Mouse (Mus musculus) fibroblast of lung, adult 2 months (primary cell): ENCODE measurements around the gene Vmn1r85.
"Not testable (repeated sequence)": the region's sequence is repeated elsewhere in the genome, so short reads cannot be mapped to it uniquely, and the experiment has no call there.

ENCODE experiments used
- DNase-seq: peaks from one replicate; pipeline ENCODE4 v3.0.0-alpha.2; 2011; ENCODE audit warnings: low read depth

Vmn1r85 gene

DNA sequence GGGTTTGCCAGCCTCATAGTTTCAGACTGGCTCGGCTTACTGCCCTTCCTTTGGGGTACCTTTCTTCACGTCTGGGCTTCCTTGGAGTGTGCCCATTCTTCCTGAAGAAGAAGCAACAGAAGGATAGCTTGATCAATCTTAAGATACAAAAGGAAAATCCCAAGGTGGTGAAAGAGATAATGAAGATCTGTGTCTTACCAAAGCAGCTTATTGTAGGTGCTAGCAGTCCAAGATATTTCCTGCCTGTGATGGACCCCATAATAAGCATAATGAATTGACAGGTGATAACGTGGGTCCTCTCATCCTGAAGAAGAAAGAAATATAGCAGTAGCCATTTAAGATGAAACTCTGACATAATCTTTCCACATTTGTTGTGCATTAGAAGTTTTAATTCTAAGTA, at the start of gene Vmn1r85:
Vmn1r85 (minus strand) TSS at position 101 of the 400 bp plus-strand sequence.
- no peak for DNase-seq

DNA sequence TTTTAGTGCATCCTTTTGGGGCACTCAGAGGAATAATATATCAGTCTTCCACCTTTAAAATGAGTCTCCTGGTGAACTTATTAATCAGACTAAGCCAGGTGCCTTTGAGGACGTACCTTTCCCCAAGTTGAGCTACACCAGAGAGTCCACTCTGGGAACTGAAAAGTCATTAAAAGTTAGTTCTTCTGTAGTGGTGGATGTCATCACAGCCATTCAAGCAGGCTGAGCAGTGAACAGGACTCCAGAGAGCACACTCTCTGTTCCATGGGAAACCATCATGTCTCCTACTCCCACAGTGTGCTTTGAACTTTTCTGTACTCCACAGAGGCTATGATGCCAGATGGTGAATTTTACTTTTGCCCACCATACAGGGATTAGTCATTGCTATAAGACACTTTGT, 45.1 kb upstream of the Vmn1r85 start, which contains the start of gene Vmn1r87:
Vmn1r87 (minus strand) TSS at position 101 of the 400 bp plus-strand sequence.
- DNase-seq = no peak

DNA sequence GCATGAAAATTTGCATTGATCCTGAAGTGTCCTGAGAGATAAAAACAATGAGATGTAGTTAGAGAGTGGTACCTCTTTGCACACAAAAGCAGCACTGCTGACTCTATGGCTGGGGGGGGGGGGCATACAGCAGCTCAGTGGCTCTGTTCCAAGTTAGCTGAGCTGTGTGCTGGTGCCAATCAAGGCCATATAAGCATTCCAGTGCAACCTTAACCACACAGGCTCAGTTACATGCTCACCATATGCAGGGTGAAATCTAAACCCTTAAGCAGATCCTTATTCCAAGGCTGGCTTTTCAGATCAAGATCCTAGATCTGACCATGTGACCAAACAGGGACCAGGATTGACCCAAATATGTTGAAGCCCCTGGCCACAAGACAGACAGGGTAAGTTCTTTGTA, 42.4 kb upstream of the Vmn1r85 start:
- no peak for DNase-seq

DNA sequence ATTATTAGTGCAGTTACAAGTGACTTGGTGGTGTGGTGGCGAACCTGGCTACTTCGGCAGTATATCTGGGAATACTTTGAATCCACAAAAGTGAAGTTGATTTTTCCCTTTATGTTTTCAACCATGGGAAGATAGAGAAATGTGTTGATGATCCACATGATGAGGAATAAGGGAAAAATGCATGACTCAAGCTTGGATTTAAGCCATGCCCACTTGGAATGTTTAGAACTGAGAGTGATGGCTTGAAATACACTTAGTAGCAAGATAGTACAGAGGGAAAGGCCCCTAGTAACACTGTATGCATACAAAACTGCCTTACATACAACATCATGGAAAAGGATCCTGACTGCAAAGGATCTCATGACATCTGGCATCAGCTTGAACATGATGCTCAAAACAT, 36.9 kb upstream of the Vmn1r85 start:
- no peak for DNase-seq

DNA sequence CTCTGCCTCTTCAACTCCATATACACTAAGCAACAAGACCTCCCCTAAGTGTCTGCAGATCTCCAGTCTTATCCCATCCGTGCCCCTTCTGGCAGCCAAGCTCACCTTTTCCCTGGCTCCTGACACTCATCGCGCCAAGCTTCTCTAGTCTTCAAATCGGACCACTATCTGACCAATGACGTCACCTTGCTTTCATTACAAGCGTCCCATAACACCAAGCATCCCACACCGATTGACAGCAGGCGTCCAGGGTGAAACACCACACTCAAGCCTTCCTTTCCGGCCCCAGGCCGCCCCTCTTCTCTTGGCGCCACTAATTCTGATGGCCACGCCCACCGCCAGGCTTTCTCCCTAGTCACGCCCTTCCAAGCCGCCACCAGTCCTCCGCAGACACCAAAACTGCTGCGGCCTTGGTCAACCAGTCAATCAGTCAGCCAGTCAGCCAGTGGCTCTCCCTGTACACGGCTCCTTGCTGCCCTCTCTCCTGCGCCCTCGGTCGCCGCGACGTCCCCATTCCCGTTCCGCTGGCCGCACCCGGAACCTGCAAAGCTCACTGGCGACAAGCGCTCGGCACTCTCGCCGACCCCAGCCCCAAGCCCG, 28.7 kb upstream of the Vmn1r85 start:
- not testable (repeated sequence) for DNase-seq

DNA sequence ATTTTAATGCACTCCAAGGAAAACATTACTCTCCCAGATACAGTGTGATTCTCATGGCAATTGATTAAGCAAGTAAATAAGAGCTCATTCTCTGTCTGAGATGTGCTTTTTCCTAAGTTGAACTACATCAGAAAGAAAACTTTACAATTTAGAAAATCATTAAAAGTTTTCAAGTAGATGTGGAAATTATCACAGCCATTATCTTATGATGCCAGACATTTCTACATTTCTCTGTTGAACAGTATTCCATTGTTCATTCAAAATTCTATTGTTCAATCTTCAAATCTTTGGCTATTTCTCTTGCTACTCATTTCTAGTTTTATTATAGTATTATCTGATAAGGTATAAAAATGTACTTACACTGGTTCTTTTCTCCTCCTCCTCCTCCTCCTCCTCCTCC, 24.8 kb upstream of the Vmn1r85 start, which contains the start of gene Vmn1r86:
Vmn1r86 (minus strand) TSS at position 101 of the 400 bp plus-strand sequence.
- no peak for DNase-seq

DNA sequence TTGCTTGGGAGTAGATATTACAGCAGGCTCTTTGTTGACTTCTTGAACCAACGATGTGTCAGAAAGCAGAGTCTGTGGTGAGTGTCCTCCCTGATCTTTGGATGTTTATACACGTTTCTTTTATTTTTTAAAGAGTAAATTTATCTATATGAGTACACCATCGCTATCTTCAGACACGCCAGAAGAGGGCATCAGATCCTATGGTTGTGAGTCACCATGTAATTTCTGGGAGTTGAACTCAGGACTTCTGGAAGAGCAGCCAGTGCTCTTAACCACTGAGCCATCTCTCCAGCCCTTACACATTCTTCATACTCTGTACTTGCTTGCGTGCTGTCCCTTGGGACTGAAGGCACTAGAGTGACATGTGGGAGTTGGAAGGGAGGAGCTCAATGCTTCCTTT, 22.7 kb downstream of the Vmn1r85 start:
- DNase-seq = no peak

DNA sequence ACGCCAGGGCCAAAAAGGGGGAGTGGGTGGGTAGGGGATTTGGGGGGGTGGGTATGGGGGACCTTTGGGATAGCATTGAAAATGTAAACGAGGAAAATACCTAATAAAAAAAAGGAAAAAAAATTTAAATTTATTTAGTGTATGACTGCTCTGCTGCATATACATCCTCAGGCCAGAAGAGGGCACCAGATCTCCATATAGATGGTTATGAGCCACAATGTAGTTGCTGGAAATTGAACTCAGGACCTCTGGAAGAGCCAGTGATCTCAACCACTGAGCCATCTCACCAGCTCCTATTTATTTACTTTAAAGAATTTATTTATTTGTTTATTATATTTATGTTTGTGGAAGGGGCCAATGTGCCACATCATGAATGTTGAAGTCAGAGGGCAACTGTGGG, 31.6 kb downstream of the Vmn1r85 start:
- not testable (repeated sequence) for DNase-seq

DNA sequence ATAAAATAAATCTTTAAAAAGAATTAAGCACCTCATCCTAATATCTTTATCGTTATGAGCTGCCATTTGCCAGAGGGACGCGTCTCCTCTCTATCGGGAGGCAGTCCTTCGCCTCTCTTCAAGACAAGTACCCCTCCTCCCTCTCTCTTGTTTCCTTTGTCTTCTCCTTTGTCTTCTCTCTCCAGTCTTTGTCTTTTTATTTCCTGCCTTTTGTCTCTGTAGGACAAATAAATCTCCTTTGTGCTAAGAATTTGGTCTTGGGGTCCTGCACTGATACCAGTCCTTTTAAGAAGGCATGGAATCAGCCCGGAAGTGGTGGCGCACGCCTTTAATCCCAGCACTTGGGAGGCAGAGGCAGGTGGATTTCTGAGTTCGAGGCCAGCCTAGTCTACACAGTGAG, 35.4 kb downstream of the Vmn1r85 start:
- DNase-seq = no peak

DNA sequence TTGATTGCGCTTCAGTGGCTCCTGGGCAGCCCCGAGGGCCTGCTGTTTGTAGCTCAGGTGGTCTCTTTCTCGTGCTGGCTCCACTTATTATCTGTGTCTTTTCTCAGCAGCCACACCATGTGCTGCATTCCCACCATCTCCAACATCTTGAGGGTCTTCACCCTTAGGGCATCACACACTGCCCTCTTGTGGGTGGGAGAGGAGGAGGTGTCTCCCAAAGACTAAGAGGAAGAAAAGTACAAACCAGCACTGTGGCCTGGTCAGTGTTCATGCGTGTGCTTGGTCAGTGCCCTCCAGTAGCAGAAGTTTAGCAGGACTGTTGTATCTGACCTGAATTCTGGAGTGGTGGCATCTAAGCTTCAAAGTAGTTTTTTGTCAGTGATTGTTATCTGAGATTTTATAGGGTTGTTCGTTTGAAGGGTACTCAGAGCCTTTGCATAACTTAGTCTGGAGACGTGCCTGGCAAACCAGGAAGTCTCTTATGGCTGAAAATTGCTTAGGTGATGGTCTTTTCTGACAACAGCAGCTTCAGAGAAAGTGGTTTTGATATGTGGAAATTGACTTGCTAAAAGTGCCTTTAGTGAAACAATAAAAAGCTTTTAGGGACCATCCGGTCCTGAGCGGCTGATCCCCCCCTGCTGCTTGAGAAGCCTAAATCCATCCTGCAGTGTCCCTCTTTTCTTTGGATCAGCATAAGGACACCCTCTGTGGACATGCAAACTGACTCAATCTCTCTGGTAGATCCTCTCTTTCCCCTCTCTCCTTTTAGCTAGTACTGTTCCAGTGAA, 37.9 kb downstream of the Vmn1r85 start:
- DNase-seq = no peak

DNA sequence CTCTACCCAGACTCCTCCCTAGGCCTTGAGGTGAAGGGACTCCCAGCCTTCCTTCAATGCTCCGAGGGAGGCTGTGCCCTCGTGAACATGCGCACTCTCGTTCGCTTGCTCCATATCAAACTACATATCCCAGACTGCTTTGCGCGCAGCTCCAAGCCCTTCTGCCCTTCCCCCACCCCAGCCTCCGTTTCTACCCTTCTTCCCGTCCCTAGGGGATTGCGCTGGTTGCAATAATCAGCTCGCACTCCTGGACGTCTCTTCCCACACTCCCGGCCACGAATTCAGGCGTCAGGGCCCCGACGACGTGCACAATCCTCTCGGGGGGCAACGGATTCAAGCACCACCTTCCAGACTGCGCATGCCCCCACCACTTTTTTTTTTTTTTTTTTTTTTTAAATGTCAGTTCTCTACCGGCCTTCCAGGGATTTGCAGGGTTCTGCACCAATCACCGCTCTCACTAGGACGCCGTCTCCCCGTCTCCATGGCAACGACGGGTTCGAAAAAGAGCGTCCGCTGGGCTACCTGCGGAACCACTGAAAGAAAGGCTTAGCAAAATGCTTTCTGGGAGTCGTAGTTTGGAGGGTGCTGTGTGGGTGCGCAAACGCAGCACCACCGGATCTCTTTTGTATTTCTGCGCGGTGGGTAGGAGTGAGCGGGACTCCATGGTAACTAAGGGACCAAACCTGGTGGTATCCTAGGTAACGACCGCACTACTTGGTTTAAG, 40.5 kb downstream of the Vmn1r85 start, which contains the start of gene Mzf1:
Mzf1 (minus strand) TSS at position 478 of the 724 bp plus-strand sequence.
- peak; percentile 82 for DNase-seq

DNA sequence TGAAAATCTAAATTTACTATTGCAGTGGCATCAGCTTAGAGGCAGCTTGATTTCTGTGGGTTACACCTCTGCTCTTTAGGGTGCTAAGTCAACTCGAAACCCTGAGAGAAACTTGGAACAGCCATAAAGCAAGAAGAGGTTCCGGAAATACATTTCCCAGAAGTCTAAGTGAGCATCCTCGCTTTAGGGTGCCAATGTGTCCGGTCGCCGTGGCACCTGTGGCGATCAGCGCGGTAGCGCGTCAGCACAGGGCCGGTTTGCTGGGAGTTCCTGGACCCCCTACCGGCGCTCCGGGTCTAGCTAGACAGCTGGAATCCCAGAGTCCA, 41.0 kb downstream of the Vmn1r85 start:
- no peak for DNase-seq

DNA sequence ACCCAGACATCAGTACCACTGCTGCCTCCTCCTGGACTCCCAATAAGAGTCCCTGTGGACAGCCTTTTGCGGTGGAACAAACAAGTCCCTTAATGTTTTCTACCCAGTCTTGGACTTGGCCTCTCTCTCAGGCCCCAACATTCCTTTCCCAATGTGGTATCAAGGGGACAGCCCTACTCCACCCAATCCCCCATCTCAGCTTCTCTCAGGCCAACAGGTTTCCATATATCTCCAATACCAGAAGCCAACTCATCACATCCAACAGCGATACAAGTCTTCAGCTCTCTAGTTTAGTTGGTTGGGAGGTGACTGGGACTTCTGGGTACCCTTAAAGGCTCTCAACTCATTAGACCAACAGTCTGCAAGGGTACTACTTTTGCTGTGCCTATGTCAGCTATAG, 41.5 kb downstream of the Vmn1r85 start:
- no peak for DNase-seq

DNA sequence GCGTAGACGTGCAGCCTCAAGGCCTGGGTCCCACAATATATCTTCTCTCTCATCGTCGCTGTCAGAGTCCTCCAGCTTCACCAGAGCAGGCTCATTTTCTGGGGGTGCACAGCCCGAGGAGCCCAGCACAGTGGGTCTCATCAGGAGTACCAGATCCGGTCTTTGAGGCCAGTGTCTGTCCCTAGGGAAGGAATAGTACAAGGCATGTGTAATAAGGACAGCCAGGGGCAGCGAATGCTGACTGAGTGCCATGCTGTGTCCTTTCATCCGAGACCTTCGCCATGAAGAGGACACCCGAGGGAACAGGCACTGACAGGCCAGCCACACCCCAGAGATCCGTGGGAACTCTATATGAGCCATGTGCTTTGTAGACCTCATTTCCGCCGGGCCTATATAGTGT, 42.0 kb downstream of the Vmn1r85 start:
- DNase-seq = no peak

DNA sequence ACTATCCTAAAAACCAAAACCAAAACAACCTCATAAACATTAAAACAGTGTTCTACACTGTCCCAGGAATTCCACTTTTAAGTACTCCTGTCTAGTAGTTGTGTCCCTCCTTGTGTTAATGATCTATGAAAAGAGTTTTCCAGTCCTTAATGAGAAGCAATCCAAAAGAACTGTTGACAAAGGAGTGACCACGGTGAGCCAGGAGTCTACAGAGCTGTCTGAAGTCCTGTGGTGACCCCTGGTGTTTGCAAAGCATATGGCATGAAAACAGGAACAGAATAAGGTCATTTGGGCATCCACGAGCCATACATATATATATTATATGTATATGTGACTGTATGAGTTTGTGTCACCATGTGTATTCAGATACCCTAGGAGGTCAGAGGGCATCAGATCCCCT, 48.9 kb downstream of the Vmn1r85 start:
- no peak for DNase-seq

DNA sequence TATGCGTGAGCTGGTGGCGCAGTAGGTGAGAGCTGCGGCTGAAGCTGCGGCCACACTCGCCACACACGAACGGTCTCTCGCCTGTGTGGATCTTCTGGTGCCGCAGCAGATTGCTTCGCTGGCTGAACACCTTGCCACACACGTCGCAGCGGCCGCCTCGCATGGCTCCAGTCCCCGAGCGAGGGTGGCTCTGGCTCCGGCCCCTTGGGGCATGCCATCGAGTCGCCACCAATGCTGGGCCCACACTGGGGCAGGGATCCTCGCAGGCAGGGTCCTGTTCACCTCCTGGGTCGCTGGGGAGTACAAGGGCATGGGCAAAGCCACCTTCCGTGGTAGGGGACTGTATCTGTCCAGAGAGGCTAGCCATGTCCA, 50.7 kb downstream of the Vmn1r85 start:
- DNase-seq = no peak

DNA sequence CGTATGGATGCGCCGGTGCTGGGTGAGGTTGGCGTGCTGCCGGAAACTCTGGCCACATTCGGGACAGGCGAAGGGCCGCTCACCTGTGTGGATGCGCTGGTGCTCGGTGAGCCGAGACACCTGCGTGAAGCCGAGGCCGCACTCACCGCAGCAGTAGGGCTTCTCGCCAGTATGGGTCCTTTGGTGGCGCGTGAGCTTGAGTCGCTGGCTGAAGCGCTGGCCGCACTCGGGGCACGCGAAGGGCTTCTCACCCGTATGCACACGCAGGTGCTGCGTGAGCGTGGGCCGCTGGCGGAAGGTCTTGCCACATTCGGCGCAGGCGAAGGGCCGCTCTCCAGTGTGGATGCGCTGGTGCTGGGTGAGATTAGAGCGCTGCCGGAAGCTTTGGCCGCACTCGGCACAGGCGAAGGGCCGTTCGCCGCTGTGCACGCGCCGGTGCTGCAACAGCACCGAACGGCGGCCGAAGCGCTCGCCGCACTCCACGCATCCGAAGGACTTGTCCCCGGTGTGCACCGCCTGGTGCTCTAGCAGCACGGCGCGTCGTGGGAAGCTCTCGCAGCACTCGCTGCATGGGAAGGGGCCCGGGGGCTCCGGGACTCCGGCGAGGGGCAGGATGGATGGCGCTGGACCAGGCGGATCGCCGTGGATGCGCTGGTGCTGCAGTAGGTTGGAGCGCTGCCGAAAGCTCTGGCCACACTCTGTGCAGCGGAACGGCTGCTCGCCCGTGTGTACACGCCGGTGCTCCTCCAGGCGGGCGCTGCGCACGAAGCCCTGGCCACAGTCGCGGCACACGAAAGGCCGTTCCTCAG, 51.3 kb downstream of the Vmn1r85 start:
- DNase-seq = no peak

DNA sequence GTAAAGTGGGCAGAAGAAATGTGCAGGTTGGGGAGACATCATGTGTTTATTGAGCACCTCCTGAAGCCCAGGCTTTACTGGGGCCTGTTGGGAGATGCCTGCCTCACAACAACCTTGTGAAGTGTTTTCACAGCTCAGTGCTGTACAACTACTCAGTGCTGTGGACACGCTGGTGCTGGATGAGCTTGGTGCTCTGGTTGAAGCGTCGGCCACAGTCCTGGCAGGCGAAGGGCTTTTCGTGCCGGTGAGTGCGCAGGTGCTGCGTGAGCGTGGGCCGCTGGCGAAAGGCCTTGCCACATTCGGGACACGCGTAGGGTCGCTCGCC, 51.9 kb downstream of the Vmn1r85 start:
- DNase-seq = no peak

DNA sequence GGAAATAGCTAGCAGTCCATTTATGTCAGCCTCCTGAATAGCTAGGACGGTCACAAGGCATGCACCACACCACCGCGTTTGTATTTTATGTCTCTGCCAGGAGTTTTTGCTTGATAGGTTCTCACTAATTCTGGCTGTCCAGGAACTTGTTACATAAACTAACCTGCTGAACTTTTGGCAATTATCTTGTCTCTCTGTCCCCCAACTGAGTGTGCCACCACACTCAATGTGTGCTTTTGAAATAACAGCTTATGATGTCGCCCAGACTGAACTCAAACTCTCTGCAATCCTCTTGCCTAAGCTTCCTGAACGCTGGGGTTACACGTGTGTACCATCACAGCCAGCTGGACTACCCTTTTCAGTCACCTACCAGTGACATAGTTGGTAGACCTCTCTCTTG, 52.5 kb downstream of the Vmn1r85 start:
- DNase-seq = no peak

DNA sequence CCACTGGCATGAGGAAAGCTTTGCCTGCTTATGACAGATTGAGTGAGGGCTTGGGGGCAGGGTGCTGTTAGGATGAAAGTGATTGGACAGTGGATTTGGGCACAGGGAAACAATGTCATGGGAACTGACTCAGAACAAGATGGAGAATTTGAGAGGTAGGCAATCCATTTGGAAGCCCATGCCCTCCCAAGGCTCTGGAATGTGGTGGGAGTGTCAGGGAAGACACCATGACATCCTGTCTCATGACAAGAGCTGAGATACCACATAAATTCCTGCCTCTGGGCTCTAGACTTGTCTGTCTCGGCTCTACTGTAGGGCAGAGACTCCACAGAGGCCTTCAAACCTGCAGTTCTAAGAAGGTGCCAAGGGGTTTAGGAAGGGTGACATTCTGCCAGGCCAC, 53.7 kb downstream of the Vmn1r85 start:
- no peak for DNase-seq

DNA sequence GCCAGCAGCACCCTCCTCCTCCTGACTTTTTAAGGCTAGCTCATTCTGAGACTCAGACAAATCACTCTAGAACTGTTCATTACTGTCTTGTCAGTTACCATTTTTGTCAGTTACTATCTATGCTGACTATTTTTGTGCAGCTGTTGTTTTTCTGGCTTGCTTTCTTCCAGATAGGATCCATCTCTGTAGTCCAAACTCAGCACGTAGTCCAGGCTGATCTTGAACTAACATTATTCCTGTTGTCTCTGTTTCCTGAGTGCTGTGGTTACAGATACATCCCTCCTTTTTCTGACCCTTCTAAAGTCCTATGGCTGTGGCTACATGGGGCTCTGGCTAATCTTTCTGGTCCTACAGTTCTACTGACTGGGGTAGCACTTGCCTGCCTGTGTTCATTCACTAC, 55.8 kb downstream of the Vmn1r85 start:
- no peak for DNase-seq

DNA sequence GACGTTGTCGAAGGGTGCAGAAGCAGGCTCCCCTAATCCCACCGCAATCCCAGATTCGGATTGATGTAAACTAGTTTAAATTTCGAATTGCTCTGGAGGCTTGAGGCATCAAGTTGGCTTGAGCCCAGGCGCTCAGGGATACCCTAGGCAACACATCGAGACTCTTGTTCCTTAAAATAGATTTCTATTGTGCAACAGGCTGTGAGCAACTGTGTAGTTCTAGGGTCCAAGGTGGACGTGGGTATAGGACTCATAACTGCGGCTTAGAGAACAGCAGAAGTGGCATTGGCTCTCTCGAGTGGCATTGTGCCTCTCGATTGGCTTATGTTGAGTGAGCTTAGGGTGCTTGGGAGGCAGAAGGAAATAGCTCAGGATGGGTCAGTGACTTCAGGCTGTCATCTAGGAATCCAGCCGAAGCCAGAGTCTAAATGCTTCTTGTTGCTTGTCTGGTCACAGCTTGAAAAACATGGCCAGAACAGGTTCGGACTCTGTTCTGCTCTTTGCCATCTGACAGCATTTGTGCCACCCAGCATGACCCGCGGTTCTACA, 56.3 kb downstream of the Vmn1r85 start:
- no peak for DNase-seq
